Mouse (Mus musculus) naive thymus-derived CD4-positive, alpha-beta T cell, adult 2 months (primary cell): ENCODE data around the gene Cdh13.
A peak's percentile ranks its signal among the peaks of the same experiment; 100 is the strongest.

Source experiments
- DNase-seq: peaks from one replicate; pipeline ENCODE4 v3.0.0-alpha.2; 2011; ENCODE audit warnings: low read depth

The Cdh13 gene

DNA sequence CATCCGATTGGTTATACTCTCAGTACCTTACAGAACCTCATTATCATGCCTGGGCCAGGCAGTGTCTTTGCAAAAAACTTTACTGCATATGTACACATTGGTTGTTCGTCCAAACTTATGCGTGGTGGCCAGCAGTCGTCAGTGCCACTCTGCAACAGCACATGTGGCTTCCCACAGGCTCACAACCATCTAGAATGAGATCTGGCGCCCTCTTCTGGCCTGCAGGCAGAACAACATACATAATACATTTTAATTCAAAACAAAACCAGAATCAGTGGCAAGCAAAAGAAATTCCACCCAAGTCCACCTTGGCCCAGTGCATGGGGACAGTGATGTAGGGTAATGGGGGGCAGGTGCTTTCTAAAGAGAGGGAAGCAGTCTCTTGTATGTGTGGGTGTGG, 1073.1 kb downstream of the Cdh13 start:
- DNase-seq = peak; percentile 64

DNA sequence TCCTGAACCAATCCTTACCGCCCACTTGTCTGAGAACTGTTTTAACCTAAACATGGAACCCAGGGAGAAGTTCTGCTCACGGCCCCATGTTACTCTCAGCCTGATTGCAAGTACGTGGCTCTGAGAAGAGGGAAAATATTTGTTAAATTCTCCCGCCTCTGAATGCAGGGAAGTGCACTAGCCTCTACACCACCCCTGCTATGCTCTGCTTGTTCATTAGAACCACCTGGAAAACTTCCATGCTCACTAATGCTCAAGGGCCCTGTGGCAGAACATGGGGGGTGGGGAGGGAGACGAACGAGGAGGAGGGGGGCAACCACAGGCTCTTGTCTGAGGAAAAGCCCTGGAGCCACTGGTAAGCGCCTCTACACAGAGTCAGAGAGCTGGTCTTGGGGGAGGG, 1074.6 kb downstream of the Cdh13 start:
- no peak for DNase-seq

DNA sequence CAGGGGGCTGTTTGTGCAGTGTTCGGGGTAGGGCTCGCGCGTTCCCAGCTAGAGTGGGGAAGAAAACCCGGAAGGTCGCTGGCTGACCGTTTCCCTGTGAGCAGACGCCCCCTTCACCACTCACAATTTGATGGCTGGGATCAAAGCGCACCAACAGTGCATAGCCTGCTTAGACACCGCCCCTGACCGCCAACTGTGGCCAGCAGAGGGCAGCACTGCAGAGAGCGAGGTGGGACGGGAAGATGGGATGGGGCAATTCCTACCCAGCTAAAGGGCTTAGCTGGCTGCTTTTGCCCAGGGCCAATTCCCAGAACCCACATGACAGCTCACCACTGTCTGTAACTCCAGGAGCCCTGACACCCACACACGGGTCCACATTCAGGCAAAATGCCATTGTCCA, 1075.3 kb downstream of the Cdh13 start:
- peak; percentile 51 for DNase-seq

DNA sequence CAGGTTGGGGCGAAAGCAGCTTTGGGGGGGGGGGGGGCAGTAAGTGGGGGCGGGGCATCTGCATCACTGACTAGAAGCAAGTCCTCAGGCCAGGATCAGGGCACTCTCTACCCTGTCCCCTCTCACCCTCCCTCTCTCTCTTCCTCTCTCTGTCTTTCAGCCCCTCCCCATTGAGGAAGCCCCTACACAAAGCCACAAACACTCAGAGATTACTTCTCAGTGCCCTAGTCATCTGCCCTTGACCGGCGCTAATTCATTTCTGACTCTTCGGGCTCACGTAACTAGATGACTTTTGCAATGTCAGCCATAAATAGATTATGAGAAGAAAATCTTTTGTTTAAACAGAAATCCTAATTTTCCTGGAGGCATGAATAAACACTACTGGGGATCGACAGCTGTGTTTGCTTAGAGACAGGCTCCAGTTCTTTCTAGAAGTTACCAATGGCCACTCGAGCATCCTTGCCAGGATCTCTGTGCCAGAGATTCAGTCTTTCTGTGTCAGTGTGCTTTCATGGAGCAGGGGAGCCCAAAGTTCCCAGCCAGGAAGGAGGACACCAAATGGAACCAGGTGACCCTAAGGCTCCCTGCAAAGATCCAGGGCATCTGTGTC, 1077.3 kb downstream of the Cdh13 start:
- no peak for DNase-seq
